Mouse (Mus musculus) G1E (cell line): ENCODE data around the gene Msantd2.

Experiments used
- CTCF ChIP-seq: IDR thresholded peaks from 2 replicates; pipeline ENCODE4 v1.5.1; 2012; ENCODE audit warnings: low read depth, low read length, inconsistent platforms, mixed read lengths
- GATA1 ChIP-seq: IDR thresholded peaks from 2 replicates; pipeline ENCODE4 v1.6.1; 2012; ENCODE audit warnings: borderline replicate concordance, low read length, inconsistent platforms, mixed read lengths
- POLR2AphosphoS5 ChIP-seq: IDR thresholded peaks from 2 replicates; pipeline ENCODE4 v1.6.1; 2012; ENCODE audit warnings: low read depth, low read length, inconsistent platforms; ENCODE audit not compliant: insufficient replicate concordance
- TAL1 ChIP-seq: conservative IDR thresholded peaks from 2 replicates; pipeline ENCODE4 v1.6.1; 2012; ENCODE audit warnings: low read depth, low read length, inconsistent platforms, mixed read lengths

GRCm38 (mm10) chr9:37539170-37540025 is 50.3 kb downstream of the Msantd2 start, which contains the start of gene Vsig2:
- no peak for TF ChIP-seq CTCF
- no peak for TF ChIP-seq TAL1
- no peak for TF ChIP-seq GATA1
- TF ChIP-seq POLR2AphosphoS5: no peak
